ENCODE assay signal across 16 mouse cellular contexts in the genomic region with DNA sequence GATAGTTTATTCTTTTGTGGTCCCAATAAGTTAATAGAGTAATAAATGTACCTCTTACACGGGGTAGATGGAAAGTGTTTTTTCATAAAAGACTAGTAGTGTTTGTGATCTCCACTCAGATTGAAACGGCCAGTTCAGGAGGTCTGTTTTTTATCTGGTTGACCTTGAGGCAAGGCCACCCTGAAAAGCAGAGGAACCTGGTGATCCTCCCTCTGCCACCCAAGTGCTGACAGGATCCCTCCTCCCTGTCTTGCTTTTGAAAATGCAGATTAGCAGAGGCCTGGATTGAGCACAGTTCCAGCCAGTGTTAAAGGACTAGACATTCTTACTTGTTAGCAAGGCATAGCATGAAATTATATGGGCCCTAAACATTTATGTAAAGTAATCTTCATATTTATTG. TPM values are rescaled to one million over a fixed set of nuclear protein-coding genes. Genes with fewer than 3 reads are reported as not detected.
DNase-seq lines count a peak whose midpoint lies in the region; ATAC-seq lines count a peak whose summit lies in the region.
"Had no signal": no experiment of that assay in that cellular context is flagged by ENCODE, and none has a peak within 500 bp of the region (broad histone marks: within the 10 kb centered on the region; RNA-seq: fewer than 3 reads in every experiment).

No protein-coding gene starts in this region.

- 0 out of 2 replicates have a peak, but pooled peaks cover 6% of the 10 kb centered on the region for H3K4me1 ChIP-seq in heart, embryonic 12.5 days (replicated peaks)
- H3K4me1 ChIP-seq: forebrain, embryonic 13.5 days; hindbrain, embryonic 12.5 days; kidney, embryonic 15.5 days had no signal

- no peak overlapping the region for H3K4me3 ChIP-seq in heart, embryonic 12.5 days
- H3K4me3 ChIP-seq: forebrain, embryonic 13.5 days; hindbrain, embryonic 12.5 days; kidney, embryonic 15.5 days had no signal

- no peak overlapping the region for H3K9ac ChIP-seq in heart, embryonic 12.5 days
- H3K9ac ChIP-seq: forebrain, embryonic 13.5 days; hindbrain, embryonic 12.5 days; kidney, embryonic 15.5 days; liver, embryonic 14.5 days had no signal

- no peak overlapping the region for H3K4me2 ChIP-seq in heart, embryonic 12.5 days
- H3K4me2 ChIP-seq: forebrain, embryonic 13.5 days; hindbrain, embryonic 12.5 days; kidney, embryonic 15.5 days had no signal

- H3K36me3 ChIP-seq in heart, embryonic 12.5 days, result peaks cover 48% of the 10 kb centered on the region

- WGBS in heart, embryonic 12.5 days, result 30% methylated on average over 2 of the region's 2 CpGs

- ATAC-seq in heart, embryonic 12.5 days (ENCODE audit: insufficient number of reproducible peaks, low FRiP score), result peak; percentile 71; the same call in 1 of the 2 replicates
- ATAC-seq: forebrain, embryonic 13.5 days had no signal

- peak overlapping the region; percentile 68 for H3K27ac ChIP-seq in heart, embryonic 12.5 days (ENCODE audit: poor library complexity, severe bottlenecking)
- H3K27ac ChIP-seq: forebrain, embryonic 13.5 days; hindbrain, embryonic 12.5 days; kidney, embryonic 15.5 days; liver, embryonic 14.5 days had no signal

- H3K9me3 ChIP-seq in heart, embryonic 12.5 days (replicated peaks), result no peaks in the 10 kb centered on the region
- H3K9me3 ChIP-seq: forebrain, embryonic 13.5 days; hindbrain, embryonic 12.5 days; kidney, embryonic 15.5 days had no signal

- peak; percentile 17 for DNase-seq in ovary, postnatal 36 days (ENCODE audit: low spot score)
- DNase-seq in ovary, postnatal 14 days (ENCODE audit: low spot score), result no peak
- DNase-seq in ZHBTc4 (ENCODE audit: low read depth, low spot score), result peak; percentile 74
- peak; percentile 17 for DNase-seq in yolk sac, embryonic 10.5 days (ENCODE audit: low spot score)
- no peak for DNase-seq in layer of hippocampus, postnatal 36 days
- no peak for DNase-seq in left cerebral cortex, postnatal 14 days (ENCODE audit: low spot score in 2 of 2)
- DNase-seq: cerebellum, adult 18-20 months; cerebellum, postnatal 36 days; midbrain, embryonic 14.5 days; right cerebral cortex, postnatal 14 days; thymus, postnatal 14 days had no signal

- intact Hi-C loops in left cerebral cortex, postnatal 14 days (cut with DNase I), result no loop called here

- H3K27me3 ChIP-seq in heart, embryonic 12.5 days (replicated peaks), result no peaks in the 10 kb centered on the region
- H3K27me3 ChIP-seq: forebrain, embryonic 13.5 days; hindbrain, embryonic 12.5 days; kidney, embryonic 15.5 days had no signal

RNA-seq across cellular contexts. Expression of a gene that starts 23.5 kb away (rescaled TPM):
- 71.1 and 76.6 TPM in 2 replicates for polyA plus RNA-seq in heart, embryonic 12.5 days (2016; fragmentation: Nextera tagmentation; extraction: Ambion mirVana)
- total RNA-seq in layer of hippocampus, postnatal 36 days (2021), result 10 to 100 TPM; 62.5 to 69.9 TPM
- 10 to 100 TPM; 60.8 to 63.0 TPM for total RNA-seq in left cerebral cortex, postnatal 14 days (2021)

RNA-seq across cellular contexts. Expression of a gene that starts 23.5 kb away (rescaled TPM):
- 54.8 and 55.9 TPM in 2 replicates for polyA plus RNA-seq in heart, embryonic 12.5 days (2016; fragmentation: Nextera tagmentation; extraction: Ambion mirVana)
- 10 to 100 TPM; 52.3 to 66.6 TPM for total RNA-seq in layer of hippocampus, postnatal 36 days (2021)
- total RNA-seq in left cerebral cortex, postnatal 14 days (2021), result 10 to 100 TPM; 51.0 to 52.2 TPM

RNA-seq across cellular contexts. Expression of a gene that starts 51.1 kb away (rescaled TPM):
- 23.3 and 23.9 TPM in 2 replicates for polyA plus RNA-seq in heart, embryonic 12.5 days (2016; fragmentation: Nextera tagmentation; extraction: Ambion mirVana)
- 10 to 100 TPM; 13.7 to 16.7 TPM for total RNA-seq in layer of hippocampus, postnatal 36 days (2021)
- 10 to 100 TPM; 15.7 to 18.1 TPM for total RNA-seq in left cerebral cortex, postnatal 14 days (2021)

Comparison
In these comparisons a context has a peak if more than half of its experiments do, and no peak if none do; other contexts are left out.
1. DNase-seq: peak in ovary, postnatal 36 days (single experiment), ZHBTc4 (single experiment) and yolk sac, embryonic 10.5 days (single experiment); none in ovary, postnatal 14 days (single experiment), layer of hippocampus, postnatal 36 days (0 of 2) and left cerebral cortex, postnatal 14 days (0 of 2).